Mouse (Mus musculus) lung, postnatal 0 days (tissue): ENCODE data around the gene Aqp9. TPM values are rescaled to one million over a fixed set of nuclear protein-coding genes. Genes with fewer than 3 reads are reported as not detected.

Source experiments
- ATAC-seq: fragments of 200-750 bp; cut with Nextera tagmentation; 2 replicates; pipeline ENCODE4 v1.8.0; 2017; ENCODE audit warnings: moderate library complexity
- DNase-seq: peaks from one replicate; pipeline ENCODE4 v3.0.0-alpha.2; 2016; ENCODE audit warnings: low spot score
- H3K27ac ChIP-seq: fragments of 300-500 bp; sonication (generic); 2 replicates; pipeline ENCODE4 v1.5.1; 2014; ENCODE audit warnings: antibody characterized with exemption, mild to moderate bottlenecking, low read length, mixed read lengths
- H3K27me3 ChIP-seq: fragments of 300-500 bp; sonication (generic); replicated peaks from 2 replicates; pipeline ENCODE4 v1.6.1; 2014; ENCODE audit warnings: low read length, mixed read lengths; ENCODE audit not compliant: insufficient read depth
- H3K36me3 ChIP-seq: fragments of 300-500 bp; sonication (generic); 2 replicates; pipeline ENCODE4 v1.6.1; 2014; ENCODE audit warnings: low read length, mixed read lengths; ENCODE audit not compliant: insufficient read depth
- H3K4me1 ChIP-seq: fragments of 300-500 bp; sonication (generic); 2 replicates; pipeline ENCODE4 v1.6.1; 2014; ENCODE audit warnings: antibody characterized with exemption, low read depth, low read length, mixed read lengths; ENCODE audit not compliant: insufficient read depth
- H3K4me2 ChIP-seq: fragments of 300-500 bp; sonication (generic); replicated peaks from 2 replicates; pipeline ENCODE4 v1.6.1; 2014; ENCODE audit warnings: low read depth, mild to moderate bottlenecking, low read length, moderate library complexity, mixed read lengths
- H3K4me3 ChIP-seq: fragments of 300-500 bp; sonication (generic); 2 replicates; pipeline ENCODE4 v1.5.1; 2014; ENCODE audit warnings: low read depth, low read length
- H3K9ac ChIP-seq: fragments of 300-500 bp; sonication (generic); replicated peaks from 2 replicates; pipeline ENCODE4 v1.6.1; 2014; ENCODE audit warnings: low read depth, mild to moderate bottlenecking
- H3K9me3 ChIP-seq: fragments of 300-500 bp; sonication (generic); 2 replicates; pipeline ENCODE4 v1.6.1; 2016; ENCODE audit warnings: low read length, mixed read lengths
- CTCF ChIP-seq: IDR thresholded peaks from 2 replicates; pipeline ENCODE4 v1.5.1; 2016; ENCODE audit warnings: antibody characterized with exemption, mild to moderate bottlenecking
- EP300 ChIP-seq: IDR thresholded peaks from 2 replicates; pipeline ENCODE4 v1.6.1; 2016; ENCODE audit warnings: antibody characterized with exemption, mild to moderate bottlenecking, control low read depth
- WGBS: fragments of 180-500 bp; shearing (Covaris S2); extraction: QIAGEN DNeasy Blood & Tissue Kit; methylation state at CpG from one replicate; pipeline ENCODE4 v1.1.7; 2014; 5-methylcytosine and 5-hydroxymethylcytosine counted together
- polyA plus RNA-seq: library from polyadenylated mRNA; unstranded; fragments of >200 nt; fragmentation: Nextera tagmentation; extraction: Ambion mirVana; gene quantifications from 2 replicates; pipeline ENCODE4 v1.2.1, GENCODE M21; 2015

The Aqp9 gene
- polyA plus RNA-seq, 1 experiment from 2014 or later = 0.78 TPM

DNA sequence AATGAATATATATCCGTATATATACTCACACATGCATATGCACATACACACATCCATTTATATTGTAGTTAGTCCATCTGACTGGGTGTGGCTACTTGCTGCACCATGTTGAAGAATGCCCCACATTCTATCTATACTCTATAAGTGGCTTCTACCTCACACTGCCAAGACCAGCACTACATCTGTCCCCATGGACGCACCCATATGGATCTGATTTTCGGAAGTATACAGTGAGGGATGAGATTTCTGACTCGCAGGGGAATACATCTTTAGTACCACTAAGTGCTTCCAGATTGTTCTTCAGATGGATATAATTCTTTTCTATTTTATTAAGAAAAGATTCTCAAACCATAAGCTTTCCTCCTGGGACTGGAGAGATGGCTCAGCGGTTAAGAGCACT, 65.0 kb downstream of the Aqp9 start:
- Histone ChIP-seq H3K27ac (no peak overlapping the region), H3K9ac (no peak overlapping the region), H3K4me3 (no peak overlapping the region), H3K9me3 (no peaks in the 10 kb centered on the region), H3K4me1 (no peaks in the 10 kb centered on the region), H3K4me2 (no peak overlapping the region), H3K27me3 (no peaks in the 10 kb centered on the region), H3K36me3 (no peaks in the 10 kb centered on the region)
- DNase-seq = no peak
- WGBS = 86% methylated on average over 5 of the region's 5 CpGs
- no peak for TF ChIP-seq CTCF
- TF ChIP-seq EP300 = no peak
- ATAC-seq = no peak

DNA sequence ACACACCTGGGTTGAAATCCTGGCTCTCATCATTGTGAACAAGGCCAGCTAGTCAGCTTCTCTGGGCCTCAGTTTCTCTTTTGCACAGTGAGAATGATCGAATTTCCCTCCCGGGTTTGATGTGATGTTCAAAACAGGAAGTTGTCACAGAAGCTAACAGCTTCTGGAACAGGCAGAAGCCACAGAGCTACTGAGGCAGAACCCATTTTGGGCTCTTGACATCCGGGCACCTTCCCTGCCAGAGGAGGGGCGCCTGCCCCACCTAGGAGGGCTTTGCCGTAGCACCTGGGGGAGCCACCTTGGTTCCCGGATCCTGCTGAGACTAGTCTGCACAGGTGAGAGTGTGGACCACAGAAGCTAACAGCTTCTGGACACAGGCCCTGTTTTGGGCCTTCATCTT, 74.4 kb downstream of the Aqp9 start:
- WGBS = 83% methylated on average over 6 of the region's 6 CpGs
- Histone ChIP-seq H3K36me3 (no peaks in the 10 kb centered on the region), H3K9ac (no peak overlapping the region), H3K9me3 (no peaks in the 10 kb centered on the region), H3K4me2 (no peak overlapping the region), H3K4me3 (no peak overlapping the region), H3K27ac (no peak overlapping the region), H3K27me3 (no peaks in the 10 kb centered on the region), H3K4me1 (no peaks in the 10 kb centered on the region)
- TF ChIP-seq EP300 = no peak
- no peak for TF ChIP-seq CTCF
- no peak for DNase-seq
- ATAC-seq = no peak

DNA sequence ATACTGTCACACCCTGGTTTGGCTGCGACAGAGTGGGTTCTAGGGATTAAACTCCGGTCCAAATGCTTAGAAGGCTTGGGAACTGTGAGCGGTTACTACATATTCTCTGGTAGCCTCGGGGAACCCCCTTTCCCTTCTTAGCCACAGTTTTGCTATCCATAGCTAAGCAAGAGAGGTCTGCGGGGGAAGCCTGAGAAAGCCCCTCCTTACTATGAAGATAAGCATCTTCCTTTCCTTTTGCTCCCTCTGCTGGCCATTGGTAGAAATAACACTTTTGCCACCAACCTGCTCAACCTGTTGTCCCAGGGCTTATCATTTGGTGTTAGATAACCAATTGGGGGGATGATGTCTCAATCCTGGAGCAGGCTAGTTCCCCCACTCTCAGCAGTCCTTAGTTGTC, 76.4 kb downstream of the Aqp9 start:
- Histone ChIP-seq H3K27me3 (no peaks in the 10 kb centered on the region), H3K4me2 (no peak overlapping the region), H3K9ac (no peak overlapping the region), H3K4me3 (no peak overlapping the region), H3K9me3 (no peaks in the 10 kb centered on the region), H3K4me1 (no peaks in the 10 kb centered on the region), H3K36me3 (no peaks in the 10 kb centered on the region), H3K27ac (no peak overlapping the region)
- TF ChIP-seq CTCF = peak; percentile 78
- TF ChIP-seq EP300 = no peak
- peak; percentile 72 for DNase-seq
- no peak for ATAC-seq
- WGBS = 62% methylated on average over 5 of the region's 5 CpGs

DNA sequence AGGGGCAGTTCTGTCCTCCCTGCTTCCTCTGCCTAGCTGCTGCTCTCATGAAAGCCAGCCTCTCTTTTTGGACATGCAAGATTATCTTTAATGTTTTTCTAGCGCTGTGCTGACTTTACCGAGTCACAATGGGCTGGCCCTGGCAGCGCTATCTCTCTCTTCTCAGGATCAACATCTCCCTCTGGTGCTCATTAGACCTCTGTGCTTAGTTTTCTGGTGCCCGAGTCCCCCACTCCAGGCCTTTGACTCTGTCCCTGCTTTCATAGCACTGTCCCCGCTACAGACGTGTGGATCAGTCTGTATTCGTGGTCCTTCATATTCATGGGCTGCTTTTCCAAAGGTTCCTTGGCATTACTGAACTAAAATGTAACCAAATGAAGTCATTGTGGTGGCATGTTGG, 89.3 kb downstream of the Aqp9 start:
- Histone ChIP-seq H3K4me1 (no peaks in the 10 kb centered on the region), H3K36me3 (no peaks in the 10 kb centered on the region), H3K27me3 (no peaks in the 10 kb centered on the region), H3K4me2 (no peak overlapping the region), H3K9ac (no peak overlapping the region), H3K27ac (no peak overlapping the region), H3K9me3 (no peaks in the 10 kb centered on the region), H3K4me3 (no peak overlapping the region)
- no peak for TF ChIP-seq EP300
- TF ChIP-seq CTCF = peak; percentile 23; the same call in 1 of the 2 replicates
- no peak for ATAC-seq
- 48% methylated on average over 7 of the region's 7 CpGs for WGBS
- DNase-seq = no peak

DNA sequence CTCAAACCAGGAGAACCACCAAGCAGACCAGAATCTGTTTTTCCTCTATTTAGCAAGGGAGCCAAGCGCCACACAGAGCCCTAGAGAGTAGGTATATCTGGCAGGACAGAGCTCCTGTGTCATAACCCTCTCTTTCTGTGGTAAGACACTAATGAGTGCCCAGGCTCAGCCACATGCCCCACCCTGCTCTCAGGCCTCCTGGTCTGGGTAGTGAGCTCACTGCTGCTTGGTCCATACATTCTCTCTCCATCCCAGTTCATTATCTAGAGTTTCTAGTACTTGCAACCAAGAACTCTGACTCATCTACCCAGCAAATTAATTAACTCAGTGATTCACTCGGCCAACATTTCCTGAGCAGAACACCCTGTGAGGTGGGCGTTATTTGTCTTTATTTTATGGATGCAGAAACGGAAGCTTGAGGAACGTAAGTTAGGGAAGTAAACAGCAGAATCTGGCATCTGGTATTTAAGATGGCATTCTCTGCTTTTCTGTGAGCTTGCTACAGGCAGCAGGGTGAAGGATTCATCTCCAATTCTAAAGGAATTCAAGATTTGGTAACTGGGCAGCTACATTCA, 91.1 kb downstream of the Aqp9 start:
- H3K9ac ChIP-seq = no peak overlapping the region
- TF ChIP-seq EP300 = no peak
- no peak for TF ChIP-seq CTCF

DNA sequence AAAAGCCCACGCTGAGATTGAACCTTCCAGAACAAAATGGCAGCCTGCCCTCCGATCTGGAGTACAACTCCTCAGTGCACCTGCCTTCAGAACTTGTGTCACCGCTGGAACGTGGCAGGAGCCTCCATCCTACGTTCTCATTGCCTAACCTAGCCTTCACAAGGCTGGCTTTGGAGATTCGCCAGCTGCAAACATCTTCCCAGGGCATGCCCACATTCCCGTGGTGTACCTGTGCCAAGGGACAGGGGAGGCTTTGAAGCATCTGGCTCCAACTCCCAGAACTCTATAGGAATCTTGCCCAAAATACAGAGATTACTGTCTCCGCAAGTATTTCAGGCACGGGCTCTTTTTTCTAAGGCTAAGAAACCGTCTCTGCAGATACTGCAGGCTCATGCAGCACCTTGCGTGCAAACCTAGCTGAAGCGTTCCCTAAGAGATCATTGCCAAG, 92.3 kb downstream of the Aqp9 start:
- Histone ChIP-seq H3K36me3 (no peaks in the 10 kb centered on the region), H3K27me3 (no peaks in the 10 kb centered on the region), H3K4me2 (no peak overlapping the region), H3K4me1 (no peaks in the 10 kb centered on the region), H3K4me3 (no peak overlapping the region), H3K9ac (no peak overlapping the region), H3K27ac (no peak overlapping the region), H3K9me3 (no peaks in the 10 kb centered on the region)
- WGBS = 66% methylated on average over 12 of the region's 12 CpGs
- TF ChIP-seq EP300 (no peak), CTCF (no peak)
- DNase-seq (no peak), ATAC-seq (no peak)

More for the DNA sequence above, 91.1 kb downstream of the Aqp9 start:
- Histone ChIP-seq H3K4me1 (no peaks in the 10 kb centered on the region), H3K9me3 (no peaks in the 10 kb centered on the region), H3K36me3 (no peaks in the 10 kb centered on the region), H3K27ac (no peak overlapping the region), H3K4me3 (no peak overlapping the region), H3K27me3 (no peaks in the 10 kb centered on the region), H3K4me2 (no peak overlapping the region)
- ATAC-seq (no peak), DNase-seq (no peak)
- WGBS = 74% methylated on average over 5 of the region's 5 CpGs

DNA sequence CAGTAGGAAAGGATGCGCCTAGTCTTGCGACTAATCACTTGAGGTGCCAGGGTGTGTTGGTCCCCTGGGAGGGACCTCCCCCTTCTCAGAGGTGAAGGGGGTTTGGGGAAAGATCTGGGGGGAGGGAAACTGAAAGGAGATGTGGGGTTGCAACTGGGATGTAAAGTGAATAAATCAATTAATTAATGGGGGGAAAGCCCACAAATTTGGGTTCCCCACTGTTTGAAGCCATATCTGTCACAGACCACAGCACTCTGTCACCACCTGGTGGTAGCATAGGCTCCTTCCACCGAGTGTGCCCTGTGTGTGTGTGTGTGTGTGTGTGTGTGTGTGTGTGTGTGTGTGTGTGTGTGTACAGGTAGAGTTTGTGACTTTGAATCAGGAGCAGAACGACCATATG, 94.7 kb downstream of the Aqp9 start:
- Histone ChIP-seq H3K9ac (no peak overlapping the region), H3K36me3 (no peaks in the 10 kb centered on the region), H3K9me3 (no peaks in the 10 kb centered on the region), H3K4me1 (no peaks in the 10 kb centered on the region), H3K27me3 (no peaks in the 10 kb centered on the region), H3K4me3 (no peak overlapping the region), H3K4me2 (no peak overlapping the region), H3K27ac (no peak overlapping the region)
- TF ChIP-seq CTCF (peak; percentile 84), EP300 (no peak)
- WGBS = 50% methylated on average over 4 of the region's 4 CpGs
- DNase-seq (peak; percentile 31), ATAC-seq (no peak)
